Mouse (Mus musculus) brain, embryonic 14.5 days (tissue): ENCODE data around the gene Hs6st3.

Source experiments
- CTCF ChIP-seq: fragments of 200-500 bp; IDR thresholded peaks from 2 replicates; pipeline ENCODE4 v1.5.1; 2012; ENCODE audit warnings: inconsistent platforms, mild to moderate bottlenecking, moderate library complexity, borderline replicate concordance; ENCODE audit not compliant: insufficient read depth, insufficient read length; ENCODE audit errors: extremely low read depth
- POLR2A ChIP-seq: fragments of 200-500 bp; IDR thresholded peaks from 2 replicates; pipeline ENCODE4 v1.6.1; 2012; ENCODE audit warnings: mild to moderate bottlenecking, inconsistent platforms, borderline replicate concordance; ENCODE audit not compliant: poor library complexity, insufficient read depth, insufficient read length, severe bottlenecking; ENCODE audit errors: extremely low read depth

- TF ChIP-seq POLR2A (no peak), CTCF (no peak)
Observed at GRCm38 (mm10) chr14:119361414-119361813, 223.3 kb downstream of the Hs6st3 start.
